Mouse (Mus musculus) bone marrow macrophage, adult 2 months (primary cell): Measurements from ENCODE around the gene Ssu72. TPM values are rescaled to one million over a fixed set of nuclear protein-coding genes. Genes with fewer than 3 reads are reported as not detected.

Source experiments
- H3K27ac ChIP-seq: 2 replicates; pipeline ENCODE4 v1.5.1; 2012; ENCODE audit warnings: low read depth, low read length; ENCODE audit not compliant: insufficient read depth
- H3K4me1 ChIP-seq: 2 replicates; pipeline ENCODE4 v1.6.1; 2012; ENCODE audit warnings: low read length; ENCODE audit not compliant: control insufficient read depth, insufficient read depth
- H3K4me3 ChIP-seq: 2 replicates; pipeline ENCODE4 v1.5.1; 2012; ENCODE audit warnings: mild to moderate bottlenecking, low read length, moderate library complexity; ENCODE audit not compliant: insufficient read depth
- CTCF ChIP-seq: IDR thresholded peaks from 2 replicates; pipeline ENCODE4 v1.5.1; 2012; ENCODE audit warnings: low read depth, mild to moderate bottlenecking, low read length, moderate library complexity
- POLR2A ChIP-seq: IDR thresholded peaks from 2 replicates; pipeline ENCODE4 v1.6.1; 2012; ENCODE audit warnings: mild to moderate bottlenecking, low read depth, low read length, borderline replicate concordance
- polyA plus RNA-seq: library from polyadenylated mRNA; stranded (reverse); fragments of >200 nt; gene quantifications from 2 replicates; pipeline ENCODE4 v1.2.4, GENCODE M21; 2012; ENCODE audit not compliant: missing spikeins, insufficient read depth, insufficient read length

Gene Ssu72
- polyA plus RNA-seq, 1 experiment = 107 TPM

- Histone ChIP-seq H3K4me1 (peaks cover 14% of the 10 kb centered on the region), H3K27ac (no peak overlapping the region), H3K4me3 (no peak overlapping the region)
- no peak for TF ChIP-seq CTCF
- TF ChIP-seq POLR2A = no peak
Measured at GRCm38 (mm10) chr4:155773335-155774078, 68.9 kb downstream of the Ssu72 start.

DNA sequence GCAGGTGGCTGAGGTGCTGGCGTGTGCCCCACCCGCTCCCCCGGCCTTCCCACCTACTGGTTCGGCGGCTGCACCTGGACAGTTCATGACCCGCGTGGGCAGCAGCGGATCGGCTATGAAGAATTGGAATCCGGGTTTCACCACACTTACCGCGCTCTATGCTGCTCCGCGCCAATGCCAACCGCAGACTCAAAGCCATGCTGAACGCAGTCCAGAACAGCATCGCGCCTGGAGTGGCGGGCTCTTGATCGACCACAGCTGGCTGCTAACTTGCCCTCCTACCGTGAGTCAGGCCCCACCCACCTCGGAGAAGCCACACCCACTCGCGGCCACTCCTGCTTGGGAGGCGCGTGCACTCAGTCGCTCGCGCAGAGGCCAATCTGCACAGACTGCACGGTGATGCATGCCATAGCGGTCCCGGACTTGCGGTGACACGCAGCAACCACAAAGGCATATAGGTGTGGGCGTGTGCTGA, 69.7 kb downstream of the Ssu72 start, which contains the start of gene Vwa1:
Vwa1 (minus strand) TSS at position 419 of the 475 bp plus-strand sequence.
- no peak within 1 kb of the TSS for H3K27ac ChIP-seq
- peaks cover 12% of the 10 kb centered on the region for H3K4me1 ChIP-seq
- peak within 1 kb of the TSS; percentile 49 for H3K4me3 ChIP-seq
- TF ChIP-seq POLR2A = no peak
- no peak for TF ChIP-seq CTCF

DNA sequence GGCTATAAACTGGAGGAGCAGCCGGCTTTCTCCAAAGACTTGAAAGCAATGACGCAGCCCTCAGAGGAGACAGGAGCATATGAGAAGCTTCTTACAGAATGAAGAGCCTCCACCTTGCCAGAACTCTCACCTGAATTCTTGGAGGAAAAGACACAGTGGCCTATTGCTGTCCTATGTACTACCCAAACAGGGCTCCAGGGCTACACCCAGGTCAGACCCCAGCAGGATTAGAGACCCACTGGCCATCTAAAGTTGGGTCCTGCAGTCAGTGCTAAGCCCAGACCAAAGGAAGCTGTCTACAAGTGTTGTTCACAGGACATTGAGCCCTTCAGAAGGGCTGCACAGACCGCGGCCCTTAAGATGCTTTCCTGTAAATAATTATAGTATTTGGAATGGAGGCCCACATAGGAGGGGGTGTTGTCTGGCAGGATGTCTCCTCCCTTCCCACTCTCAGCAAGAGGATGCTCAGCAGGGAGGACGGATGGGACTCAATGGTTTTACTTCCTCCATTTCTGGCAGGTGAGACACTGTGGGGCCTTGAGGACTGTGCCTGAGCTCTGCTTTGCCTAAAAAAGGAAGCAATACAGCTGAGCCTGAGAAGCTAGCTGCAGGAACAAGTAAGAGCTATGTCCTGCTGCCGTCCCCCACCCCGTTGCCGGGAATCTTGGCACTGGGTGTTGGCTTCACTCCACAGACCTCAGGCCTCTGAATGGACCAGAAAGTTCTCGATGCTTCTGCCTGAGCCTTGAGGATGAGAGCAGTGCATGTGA, 70.6 kb downstream of the Ssu72 start:
- H3K27ac ChIP-seq = no peak overlapping the region
- peaks cover 9% of the 10 kb centered on the region; the same call in 1 of the 2 replicates for H3K4me1 ChIP-seq
- H3K4me3 ChIP-seq = no peak overlapping the region
- TF ChIP-seq CTCF (no peak), POLR2A (no peak)

GRCm38 (mm10) chr4:155775855-155776254, 71.3 kb downstream of the Ssu72 start:
- TF ChIP-seq CTCF (no peak), POLR2A (no peak)
- Histone ChIP-seq H3K27ac (no peak overlapping the region), H3K4me3 (no peak overlapping the region), H3K4me1 (peaks cover 9% of the 10 kb centered on the region; the same call in 1 of the 2 replicates)

- TF ChIP-seq POLR2A = no peak
- no peak for TF ChIP-seq CTCF
- no peak overlapping the region for H3K27ac ChIP-seq
- H3K4me1 ChIP-seq = peaks cover 9% of the 10 kb centered on the region; the same call in 1 of the 2 replicates
- no peak overlapping the region for H3K4me3 ChIP-seq
Measured at GRCm38 (mm10) chr4:155776704-155777335, 72.2 kb downstream of the Ssu72 start.

- peaks cover 9% of the 10 kb centered on the region; the same call in 1 of the 2 replicates for H3K4me1 ChIP-seq
- no peak overlapping the region for H3K27ac ChIP-seq
- TF ChIP-seq CTCF (no peak), POLR2A (no peak)
- H3K4me3 ChIP-seq = no peak overlapping the region
Measured at GRCm38 (mm10) chr4:155777816-155778215, 73.2 kb downstream of the Ssu72 start.

DNA sequence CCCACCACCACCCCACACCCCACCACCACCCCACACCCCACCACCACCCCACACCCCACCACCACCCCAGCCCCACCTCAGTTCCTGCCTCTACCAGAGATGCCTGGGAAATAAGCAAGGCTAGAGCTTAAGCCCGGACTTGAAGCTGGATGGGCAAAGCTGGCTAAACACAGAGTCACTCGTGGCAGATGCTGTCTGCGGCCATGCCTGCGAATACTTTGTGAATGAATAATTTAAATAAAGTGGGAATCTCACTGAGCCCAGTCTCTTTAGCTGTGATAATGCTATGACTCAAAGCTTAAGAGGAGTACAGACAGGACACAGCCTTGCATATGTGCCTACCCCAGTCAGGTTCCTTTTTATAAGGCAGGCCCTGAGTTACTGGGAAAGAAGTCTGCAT, 74.9 kb downstream of the Ssu72 start:
- peaks cover 12% of the 10 kb centered on the region for H3K4me1 ChIP-seq
- H3K27ac ChIP-seq = no peak overlapping the region
- TF ChIP-seq CTCF (no peak), POLR2A (no peak)

GRCm38 (mm10) chr4:155780895-155781294, 76.3 kb downstream of the Ssu72 start:
- peaks cover 8% of the 10 kb centered on the region for H3K4me1 ChIP-seq
- no peak overlapping the region for H3K4me3 ChIP-seq
- no peak overlapping the region for H3K27ac ChIP-seq
- no peak for TF ChIP-seq POLR2A

More for the DNA sequence above, 74.9 kb downstream of the Ssu72 start:
- H3K4me3 ChIP-seq = no peak overlapping the region

Other genes with a start within 250 kb of the Ssu72 start
- not detected in 2 replicates for gene Tmem52, start 235.7 kb upstream of the Ssu72 start, polyA plus RNA-seq
- gene Gnb1, start 213.4 kb upstream of the Ssu72 start, polyA plus RNA-seq = 383 and 389 TPM in 2 replicates
- 342 and 382 TPM in 2 replicates for gene Nadk, start 142.4 kb upstream of the Ssu72 start, polyA plus RNA-seq
- gene Slc35e2, start 103.4 kb upstream of the Ssu72 start, polyA plus RNA-seq = 11.2 and 11.4 TPM in 2 replicates
- 102 and 117 TPM in 2 replicates for gene Cdk11b, start 79.9 kb upstream of the Ssu72 start, polyA plus RNA-seq
- not detected in 2 replicates for gene Gm10563, start 59.4 kb upstream of the Ssu72 start, polyA plus RNA-seq
- 0.64 and 1.9 TPM in 2 replicates for gene Mmp23, start 51.4 kb upstream of the Ssu72 start, polyA plus RNA-seq
- gene Mib2, start 35.6 kb upstream of the Ssu72 start, polyA plus RNA-seq = 39.9 and 48.7 TPM in 2 replicates
- 1.0 and 1.6 TPM in 2 replicates for gene Fndc10, start 10.5 kb upstream of the Ssu72 start, polyA plus RNA-seq
- gene Tmem240, start 30.0 kb downstream of the Ssu72 start, polyA plus RNA-seq = 1.3 and 1.4 TPM in 2 replicates
- gene Atad3a, start 56.3 kb downstream of the Ssu72 start, polyA plus RNA-seq = 13.6 and 19.1 TPM in 2 replicates
- gene Vwa1, start 69.9 kb downstream of the Ssu72 start, polyA plus RNA-seq = not detected in 2 replicates
- gene Tmem88b, start 81.1 kb downstream of the Ssu72 start, polyA plus RNA-seq = 0.23 TPM in 1 of 2 replicates, not detected in the other
- not detected in 2 replicates for gene Ankrd65, start 85.6 kb downstream of the Ssu72 start, polyA plus RNA-seq
- gene Mrpl20, start 98.1 kb downstream of the Ssu72 start, polyA plus RNA-seq = 81.6 and 99.5 TPM in 2 replicates
- gene Ccnl2, start 107.7 kb downstream of the Ssu72 start, polyA plus RNA-seq = 100 and 112 TPM in 2 replicates
- gene Aurkaip1, start 126.5 kb downstream of the Ssu72 start, polyA plus RNA-seq = 99.3 and 105 TPM in 2 replicates
- 1.2 and 2.7 TPM in 2 replicates for gene Mxra8, start 134.9 kb downstream of the Ssu72 start, polyA plus RNA-seq
- gene Dvl1, start 142.6 kb downstream of the Ssu72 start, polyA plus RNA-seq = 20.9 and 27.3 TPM in 2 replicates
- 0.62 and 0.68 TPM in 2 replicates for gene Tas1r3, start 158.6 kb downstream of the Ssu72 start, polyA plus RNA-seq
- 11.6 and 13.9 TPM in 2 replicates for gene Cptp, start 164.6 kb downstream of the Ssu72 start, polyA plus RNA-seq
- 21.4 and 23.0 TPM in 2 replicates for gene Ints11, start 164.7 kb downstream of the Ssu72 start, polyA plus RNA-seq
- gene Pusl1, start 187.0 kb downstream of the Ssu72 start, polyA plus RNA-seq = 10.7 and 13.2 TPM in 2 replicates
- 15.8 and 18.1 TPM in 2 replicates for gene Acap3, start 187.0 kb downstream of the Ssu72 start, polyA plus RNA-seq
- 78.3 and 85.9 TPM in 2 replicates for gene Ube2j2, start 239.0 kb downstream of the Ssu72 start, polyA plus RNA-seq